Comparison of ENCODE assay signal across 21 mouse cellular contexts in genomic region chr10:99627355-99627754, GRCm38 (mm10).
DNase-seq lines count a peak whose midpoint lies in the region; ATAC-seq and TF ChIP-seq lines count a peak whose summit lies in the region.
"Had no signal": no experiment of that assay in that cellular context is flagged by ENCODE, and none has a peak within 500 bp of the region (broad histone marks: within the 10 kb centered on the region; RNA-seq: fewer than 3 reads in every experiment).

No protein-coding gene starts in this region.

- TF ChIP-seq EP300 in lung, postnatal 0 days (IDR thresholded peaks at IDR 0.05), result no peak

- H3K27me3 ChIP-seq in lung, embryonic 15.5 days, result no peaks in the 10 kb centered on the region
- no peaks in the 10 kb centered on the region for H3K27me3 ChIP-seq in lung, postnatal 0 days (replicated peaks; ENCODE audit: insufficient read depth, low read length)
- H3K27me3 ChIP-seq in stomach, embryonic 16.5 days (ENCODE audit: control insufficient read depth, insufficient read depth, low read length), result no peaks in the 10 kb centered on the region
- H3K27me3 ChIP-seq: embryonic facial prominence, embryonic 12.5 days; forebrain, embryonic 13.5 days; heart, embryonic 13.5 days; hindbrain, embryonic 13.5 days had no signal

- no peaks in the 10 kb centered on the region for H3K9me3 ChIP-seq in lung, embryonic 15.5 days
- no peaks in the 10 kb centered on the region for H3K9me3 ChIP-seq in lung, postnatal 0 days (ENCODE audit: low read length)
- H3K9me3 ChIP-seq in stomach, embryonic 16.5 days (replicated peaks; ENCODE audit: control insufficient read depth, low read length), result no peaks in the 10 kb centered on the region
- H3K9me3 ChIP-seq: embryonic facial prominence, embryonic 12.5 days; forebrain, embryonic 13.5 days; heart, embryonic 13.5 days; hindbrain, embryonic 13.5 days had no signal

- no peak for DNase-seq in lung, postnatal 14 days
- peak; percentile 57 for DNase-seq in gonadal fat pad, adult 2 months (ENCODE audit: low read depth)
- peak; percentile 19 for DNase-seq in lung, postnatal 0 days (ENCODE audit: low spot score)
- DNase-seq in right cerebral cortex, postnatal 14 days, result no peak
- no peak for DNase-seq in B cell, adult 2 months
- DNase-seq: adrenal gland, adult 8-10 months; adrenal gland, postnatal 36 days; cerebellum, adult 2 months; cerebellum, postnatal 10 days; forebrain, postnatal 0 days; gastrocnemius, postnatal 14 days; heart, postnatal 36 days had no signal

- H3K27ac ChIP-seq in lung, embryonic 15.5 days, result peak overlapping the region; percentile 46
- no peak overlapping the region for H3K27ac ChIP-seq in lung, postnatal 0 days (ENCODE audit: low read length)
- peak overlapping the region; percentile 56 for H3K27ac ChIP-seq in stomach, embryonic 16.5 days (ENCODE audit: low read length)
- H3K27ac ChIP-seq: embryonic facial prominence, embryonic 12.5 days; forebrain, embryonic 13.5 days; heart, embryonic 13.5 days; hindbrain, embryonic 13.5 days; hindbrain, postnatal 0 days had no signal

- H3K4me3 ChIP-seq in lung, embryonic 15.5 days, result no peak overlapping the region
- no peak overlapping the region for H3K4me3 ChIP-seq in lung, postnatal 0 days (ENCODE audit: low read depth, low read length)
- no peak overlapping the region for H3K4me3 ChIP-seq in stomach, embryonic 16.5 days (replicated peaks; ENCODE audit: low read length)
- H3K4me3 ChIP-seq: embryonic facial prominence, embryonic 12.5 days; forebrain, embryonic 13.5 days; heart, embryonic 13.5 days; hindbrain, embryonic 13.5 days had no signal

- WGBS in lung, embryonic 15.5 days, result 51% methylated on average over 6 of the region's 6 CpGs
- 37% methylated on average over 6 of the region's 6 CpGs for WGBS in lung, postnatal 0 days
- 52% methylated on average over 6 of the region's 6 CpGs for WGBS in stomach, embryonic 16.5 days

- ATAC-seq in lung, embryonic 15.5 days (ENCODE audit: borderline replicate concordance, extremely low read depth, low FRiP score, low TSS enrichment), result no peak
- peak; percentile 38; the same call in 1 of the 2 replicates for ATAC-seq in lung, postnatal 0 days
- ATAC-seq in stomach, embryonic 16.5 days (ENCODE audit: insufficient read depth, low FRiP score), result peak; percentile 53; the same call in 1 of the 2 replicates
- ATAC-seq: CD4-positive, CD25-positive, alpha-beta regulatory T cell, adult 4 months; forebrain, embryonic 13.5 days; forebrain, postnatal 0 days; hindbrain, postnatal 0 days had no signal

- no peak for TF ChIP-seq CTCF in lung, postnatal 0 days (IDR thresholded peaks at IDR 0.05)

- H3K36me3 ChIP-seq in lung, embryonic 15.5 days, result no peaks in the 10 kb centered on the region
- H3K36me3 ChIP-seq in lung, postnatal 0 days (ENCODE audit: insufficient read depth, low read length), result no peaks in the 10 kb centered on the region
- H3K36me3 ChIP-seq in stomach, embryonic 16.5 days (ENCODE audit: control insufficient read depth, insufficient read depth, low read length), result no peaks in the 10 kb centered on the region
- H3K36me3 ChIP-seq: embryonic facial prominence, embryonic 12.5 days; G1E; heart, embryonic 13.5 days; hindbrain, embryonic 13.5 days had no signal

- H3K4me2 ChIP-seq in lung, embryonic 15.5 days, result no peak overlapping the region
- H3K4me2 ChIP-seq in lung, postnatal 0 days (replicated peaks; ENCODE audit: low read depth, low read length), result no peak overlapping the region
- H3K4me2 ChIP-seq in stomach, embryonic 16.5 days (ENCODE audit: low read depth, low read length), result no peak overlapping the region
- H3K4me2 ChIP-seq: embryonic facial prominence, embryonic 12.5 days; forebrain, embryonic 13.5 days; heart, embryonic 13.5 days; hindbrain, embryonic 13.5 days had no signal

- no peak overlapping the region for H3K9ac ChIP-seq in lung, embryonic 15.5 days
- no peak overlapping the region for H3K9ac ChIP-seq in lung, postnatal 0 days (replicated peaks; ENCODE audit: low read depth)
- no peak overlapping the region for H3K9ac ChIP-seq in stomach, embryonic 16.5 days (ENCODE audit: low read length)
- H3K9ac ChIP-seq: embryonic facial prominence, embryonic 12.5 days; forebrain, embryonic 13.5 days; forebrain, postnatal 0 days; heart, embryonic 13.5 days; hindbrain, embryonic 13.5 days had no signal

- H3K4me1 ChIP-seq in lung, embryonic 15.5 days, result no peaks in the 10 kb centered on the region
- H3K4me1 ChIP-seq in lung, postnatal 0 days (ENCODE audit: insufficient read depth, low read depth, low read length), result no peaks in the 10 kb centered on the region
- no peaks in the 10 kb centered on the region for H3K4me1 ChIP-seq in stomach, embryonic 16.5 days (ENCODE audit: control insufficient read depth, insufficient read depth, low read length)
- H3K4me1 ChIP-seq: embryonic facial prominence, embryonic 12.5 days; forebrain, embryonic 13.5 days; heart, embryonic 13.5 days; hindbrain, embryonic 13.5 days had no signal

Comparison
In these comparisons a context has a peak if more than half of its experiments do, and no peak if none do; other contexts are left out.
1. DNase-seq: peak in gonadal fat pad, adult 2 months (single experiment) and lung, postnatal 0 days (single experiment); none in lung, postnatal 14 days (single experiment), right cerebral cortex, postnatal 14 days (single experiment) and B cell, adult 2 months (0 of 2).